Comparison of ENCODE assay signal across 8 mouse cellular contexts in genomic region chr14:78216229-78216963, GRCm38 (mm10).
DNase-seq lines count a peak whose midpoint lies in the region; ATAC-seq lines count a peak whose summit lies in the region.

No protein-coding gene starts in this region.

- 0 out of 2 replicates have a peak overlapping the region, but pooled peaks have one; percentile 33 for H3K27ac ChIP-seq in hindbrain, embryonic 14.5 days

- no peaks in the 10 kb centered on the region for H3K9me3 ChIP-seq in hindbrain, embryonic 14.5 days (ENCODE audit: control insufficient read depth, low read length)

- H3K4me1 ChIP-seq in hindbrain, embryonic 14.5 days (replicated peaks; ENCODE audit: control insufficient read depth, insufficient read depth, low read length): peaks cover 10% of the 10 kb centered on the region

- 18% methylated on average over 15 of the region's 15 CpGs for WGBS in hindbrain, embryonic 14.5 days

- 0 out of 2 replicates have a peak, but pooled peaks have one; percentile 59 for ATAC-seq in hindbrain, embryonic 14.5 days (ENCODE audit: low FRiP score)

- peak overlapping the region; percentile 13; the same call in 1 of the 2 replicates for H3K4me2 ChIP-seq in hindbrain, embryonic 14.5 days (replicated peaks)

- DNase-seq in adrenal gland, postnatal 14 days: peak; percentile 37
- DNase-seq in adrenal gland, postnatal 4 days (ENCODE audit: low spot score in 2 of 2): no peak
- DNase-seq in adrenal gland, postnatal 36 days: peak; percentile 19 to 34
- DNase-seq in hindbrain, embryonic 14.5 days (ENCODE audit: low spot score): peak; percentile 51
- DNase-seq in lung, postnatal 14 days: peak; percentile 4
- no peak for DNase-seq in spleen, postnatal 10 days (ENCODE audit: low spot score in 2 of 2)
- no peak for DNase-seq in embryo, embryonic 11 days
- DNase-seq in right cerebral cortex, postnatal 4 days: no peak

- H3K9ac ChIP-seq in hindbrain, embryonic 14.5 days: peak overlapping the region; percentile 18; the same call in 1 of the 2 replicates

- H3K4me3 ChIP-seq in hindbrain, embryonic 14.5 days (replicated peaks; ENCODE audit: low read length): no peak overlapping the region

- no peaks in the 10 kb centered on the region for H3K36me3 ChIP-seq in hindbrain, embryonic 14.5 days (replicated peaks; ENCODE audit: control insufficient read depth, insufficient read depth)

- H3K27me3 ChIP-seq in hindbrain, embryonic 14.5 days (ENCODE audit: control insufficient read depth, insufficient read depth, low read length): no peaks in the 10 kb centered on the region

Comparison
In these comparisons a context has a peak if more than half of its experiments do, and no peak if none do; other contexts are left out.
1. DNase-seq: peak in adrenal gland, postnatal 14 days (single experiment), adrenal gland, postnatal 36 days (2 of 2), hindbrain, embryonic 14.5 days (single experiment) and lung, postnatal 14 days (single experiment); none in adrenal gland, postnatal 4 days (0 of 2), spleen, postnatal 10 days (0 of 2), embryo, embryonic 11 days (single experiment) and right cerebral cortex, postnatal 4 days (single experiment).